Mouse (Mus musculus) brain, adult 2 months (tissue): Measurements from ENCODE around the gene Hoxd9.

Experiments used
- DNase-seq: peaks from one replicate; pipeline ENCODE4 v3.0.0; 2011; ENCODE audit warnings: low read depth, low spot score

Gene Hoxd9

GRCm38 (mm10) chr2:74683471-74683951 is 14.0 kb upstream of the Hoxd9 start:
- no peak for DNase-seq

DNA sequence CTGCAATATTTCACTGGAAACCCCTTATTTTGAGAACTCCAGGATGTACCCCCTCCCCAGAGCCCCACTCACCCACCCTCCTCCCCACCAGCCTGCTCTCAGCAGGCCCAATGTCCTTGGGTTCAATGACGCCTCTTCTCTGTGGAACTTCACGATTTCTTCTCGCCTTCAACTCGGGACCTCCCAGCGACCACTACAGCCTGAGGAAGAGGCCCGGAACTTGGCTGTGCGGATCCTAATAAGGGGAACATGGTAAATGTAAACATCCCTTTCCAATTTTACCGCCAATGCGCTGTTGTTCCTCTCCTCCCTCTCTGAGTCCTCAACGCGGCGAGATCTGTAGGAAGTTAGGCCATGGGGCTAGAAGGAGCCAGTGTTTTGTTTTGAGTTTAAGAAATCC is 13.4 kb upstream of the Hoxd9 start:
- DNase-seq, result no peak

DNA sequence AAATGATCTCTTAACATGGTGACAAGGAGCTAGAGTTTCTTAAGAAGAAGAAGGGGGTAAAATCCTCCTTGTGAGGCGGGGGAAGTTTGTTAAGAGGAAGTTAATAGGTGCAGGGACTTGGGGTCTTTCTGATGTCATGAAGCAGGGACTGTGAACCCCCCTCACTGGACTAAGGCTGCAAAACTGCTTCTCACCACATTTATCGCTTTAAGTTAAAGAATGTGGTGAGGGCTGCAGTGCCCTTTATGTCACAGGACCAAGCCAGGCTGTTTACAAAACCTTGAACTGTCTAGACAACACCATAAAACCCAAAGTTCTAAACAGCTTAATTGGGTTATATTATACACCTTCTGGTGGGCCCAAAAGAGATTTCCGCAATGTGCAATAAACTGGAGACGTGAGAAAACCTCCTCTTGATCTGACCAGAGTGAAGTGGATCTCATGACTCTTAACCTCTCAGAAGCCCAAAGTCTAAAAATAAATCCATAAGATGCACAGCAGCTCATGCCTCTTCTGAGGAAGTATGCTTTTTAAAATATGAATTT is 12.4 kb upstream of the Hoxd9 start:
- DNase-seq, result no peak

GRCm38 (mm10) chr2:74686301-74686987 is 11.1 kb upstream of the Hoxd9 start:
- peak; percentile 70 for DNase-seq

- no peak for DNase-seq
These were observed 10.4 kb upstream of the Hoxd9 start for GRCm38 (mm10) chr2:74686988-74687697.

GRCm38 (mm10) chr2:74687698-74688555 is 9.6 kb upstream of the Hoxd9 start:
- no peak for DNase-seq

- DNase-seq, result no peak
These were observed 8.5 kb upstream of the Hoxd9 start for GRCm38 (mm10) chr2:74688795-74689573.

GRCm38 (mm10) chr2:74689574-74690337 is 7.8 kb upstream of the Hoxd9 start:
- no peak for DNase-seq

GRCm38 (mm10) chr2:74690338-74690716 is 7.2 kb upstream of the Hoxd9 start:
- no peak for DNase-seq

DNA sequence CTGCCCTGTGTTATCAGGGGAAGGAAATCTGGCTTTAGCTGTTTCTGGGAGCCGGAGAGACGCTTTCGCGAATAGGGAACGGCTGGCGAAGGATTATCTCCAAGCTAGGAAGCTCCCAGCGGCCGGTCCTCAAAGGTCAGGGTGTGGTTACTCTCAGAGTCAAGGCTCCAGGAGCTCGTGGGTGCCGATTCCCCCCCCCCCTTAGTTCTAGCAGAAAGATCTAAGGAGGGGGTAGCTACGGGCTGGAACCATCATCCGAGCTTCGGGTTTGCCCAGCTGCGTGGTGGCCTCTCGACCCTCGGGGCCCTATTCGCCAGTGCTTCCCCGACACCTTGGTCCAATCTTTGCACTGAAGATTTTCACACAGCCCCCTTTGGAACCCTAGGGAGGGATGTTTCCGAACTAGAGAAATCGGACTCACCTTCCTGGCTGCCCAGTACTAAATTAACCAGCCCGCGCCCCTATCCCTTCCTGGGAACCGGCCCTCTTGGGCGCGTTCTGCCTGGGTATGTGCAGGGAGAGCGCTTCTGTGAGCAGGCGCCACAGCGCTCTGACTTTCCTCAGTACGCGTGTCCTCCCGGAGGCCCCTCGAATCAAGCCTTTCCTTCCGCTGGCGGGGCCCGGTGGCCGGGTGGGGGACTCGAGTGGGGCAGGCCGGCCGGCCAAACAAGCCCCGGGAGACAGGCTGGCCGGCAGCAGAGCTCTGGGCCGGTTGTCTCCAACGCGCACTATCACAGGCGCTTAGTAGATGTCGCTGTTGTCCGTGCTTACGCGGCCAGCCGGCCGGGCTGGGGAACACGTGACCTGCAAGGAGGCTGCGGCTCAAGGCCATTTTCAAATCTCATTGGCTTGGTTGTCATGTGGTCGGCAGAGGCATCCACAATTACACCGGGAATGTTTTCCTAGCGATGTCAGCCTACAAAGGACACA is 6.2 kb upstream of the Hoxd9 start, which contains the start of gene Hoxd10:
TSS of gene Hoxd10 (plus strand) at position 903 of the 930 bp plus-strand sequence.
- DNase-seq, result no peak

DNA sequence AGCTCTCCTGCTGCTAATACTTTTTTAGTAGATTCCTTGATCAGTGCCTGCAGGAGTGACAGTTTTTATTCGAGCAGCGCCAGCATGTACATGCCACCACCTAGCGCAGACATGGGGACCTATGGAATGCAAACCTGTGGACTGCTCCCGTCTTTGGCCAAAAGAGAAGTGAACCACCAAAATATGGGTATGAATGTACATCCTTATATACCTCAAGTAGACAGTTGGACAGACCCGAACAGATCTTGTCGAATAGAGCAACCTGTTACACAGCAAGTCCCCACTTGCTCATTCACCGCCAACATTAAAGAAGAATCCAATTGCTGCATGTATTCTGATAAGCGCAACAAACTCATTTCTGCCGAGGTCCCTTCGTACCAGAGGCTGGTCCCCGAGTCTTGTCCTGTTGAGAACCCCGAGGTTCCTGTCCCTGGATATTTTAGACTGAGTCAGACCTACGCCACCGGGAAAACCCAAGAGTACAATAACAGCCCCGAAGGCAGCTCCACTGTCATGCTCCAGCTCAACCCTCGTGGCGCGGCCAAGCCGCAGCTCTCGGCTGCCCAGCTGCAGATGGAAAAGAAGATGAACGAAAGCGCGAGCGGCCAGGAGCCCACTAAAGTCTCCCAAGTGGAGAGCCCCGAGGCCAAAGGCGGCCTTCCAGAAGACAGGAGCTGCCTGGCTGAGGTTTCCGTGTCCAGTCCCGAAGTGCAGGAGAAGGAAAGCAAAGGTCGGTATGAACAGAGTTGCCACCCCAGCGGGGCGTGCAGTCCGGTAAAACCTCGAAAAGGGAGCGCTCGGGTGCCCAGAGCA is 5.3 kb upstream of the Hoxd9 start:
- no peak for DNase-seq

DNA sequence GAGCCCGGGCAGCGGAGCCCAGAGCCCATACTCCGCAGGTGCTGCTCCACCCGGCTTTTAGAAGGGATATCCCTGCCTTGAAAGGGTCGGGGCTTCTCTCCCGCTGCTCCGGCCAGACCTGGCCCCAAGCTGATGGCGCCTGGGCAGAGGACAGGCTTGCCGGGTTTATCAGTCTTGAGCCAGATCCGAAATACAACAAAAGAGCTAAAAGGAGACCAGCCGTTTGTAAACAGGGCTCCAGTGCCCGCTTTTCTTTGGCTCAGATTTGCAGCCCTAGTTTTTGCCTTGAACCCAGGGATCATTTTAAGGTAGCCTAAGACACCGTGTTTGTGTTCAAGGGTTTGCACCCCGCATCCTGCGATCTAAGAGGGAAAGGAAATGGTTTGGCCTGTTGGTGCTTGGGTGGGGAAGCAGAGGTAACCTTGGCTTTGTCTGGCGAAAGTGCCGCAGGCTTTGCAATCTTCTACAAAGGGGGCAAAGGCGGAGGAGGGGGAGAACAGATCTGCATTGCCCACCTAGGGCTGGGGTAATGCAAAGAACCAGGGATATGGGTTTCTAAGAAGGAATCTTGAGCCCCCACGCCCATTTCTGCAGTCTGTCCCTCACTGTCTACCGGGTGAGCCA is 4.6 kb upstream of the Hoxd9 start:
- no peak for DNase-seq

GRCm38 (mm10) chr2:74693432-74693827 is 4.1 kb upstream of the Hoxd9 start:
- DNase-seq, result no peak

DNA sequence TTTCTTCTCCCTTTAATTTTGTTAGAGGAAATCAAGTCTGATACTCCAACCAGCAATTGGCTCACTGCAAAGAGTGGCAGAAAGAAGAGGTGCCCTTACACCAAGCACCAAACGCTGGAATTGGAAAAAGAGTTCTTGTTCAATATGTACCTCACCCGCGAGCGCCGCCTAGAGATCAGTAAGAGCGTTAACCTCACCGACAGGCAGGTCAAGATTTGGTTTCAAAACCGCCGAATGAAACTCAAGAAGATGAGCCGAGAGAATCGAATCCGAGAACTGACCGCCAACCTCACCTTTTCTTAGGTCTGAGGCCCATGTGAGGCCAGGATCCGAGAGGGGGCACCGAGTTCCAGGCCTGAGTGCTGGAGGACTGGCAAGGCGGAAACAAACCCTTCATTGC is 3.5 kb upstream of the Hoxd9 start:
- DNase-seq, result no peak

DNA sequence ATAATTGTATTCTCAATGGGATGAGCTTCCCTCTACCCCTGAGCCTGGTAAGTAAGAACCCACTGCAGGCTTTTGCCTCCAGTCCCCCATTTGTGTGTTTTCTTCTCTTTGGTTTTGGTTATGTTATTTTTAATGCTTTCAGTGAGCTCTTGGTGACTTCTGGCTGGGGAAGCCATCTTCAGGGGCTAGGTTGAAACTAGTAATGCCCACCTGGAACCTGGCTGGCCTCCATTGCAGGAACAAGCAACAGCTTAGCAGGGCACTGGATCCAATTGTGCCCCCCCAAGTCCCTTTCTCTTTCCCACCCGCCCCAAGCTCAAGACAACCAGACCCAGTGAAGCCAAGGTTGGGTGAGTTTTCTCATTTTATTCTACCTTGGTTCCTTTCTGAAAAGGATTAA is 2.1 kb upstream of the Hoxd9 start:
- DNase-seq, result no peak

DNA sequence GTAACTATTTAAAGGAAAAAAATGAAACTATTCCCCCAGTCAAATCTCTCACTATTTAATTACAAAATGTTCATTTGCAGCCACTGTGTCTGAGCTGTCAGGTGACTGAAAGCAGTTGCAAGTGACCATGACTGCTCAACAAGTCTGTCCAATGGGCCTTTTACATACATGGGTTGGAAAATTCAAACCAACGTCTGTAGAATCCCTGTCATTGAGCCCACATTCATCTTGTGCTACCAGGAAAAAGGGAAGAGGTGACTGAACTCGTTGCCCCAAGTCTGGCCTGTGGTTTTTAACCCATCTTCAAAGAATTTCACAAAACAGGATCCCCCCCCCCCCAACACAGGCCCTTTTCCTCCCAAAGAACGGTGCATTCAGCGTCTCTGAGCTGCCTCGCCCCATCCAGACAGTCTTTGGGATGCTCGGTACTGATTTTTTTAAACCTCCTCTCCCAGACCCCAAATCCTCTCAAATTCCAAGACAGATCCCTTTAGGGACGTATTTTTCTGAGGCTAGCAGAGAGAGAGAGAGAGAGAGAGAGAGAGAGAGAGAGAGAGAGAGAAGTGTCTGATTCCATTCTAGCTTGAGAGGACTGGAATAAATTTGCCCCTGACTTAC is 1.6 kb upstream of the Hoxd9 start:
- DNase-seq, result no peak
